Mouse (Mus musculus) heart, embryonic 10.5 days (tissue): Measurements from ENCODE around the gene Gm13030. TPM values are rescaled to one million over a fixed set of nuclear protein-coding genes. Genes with fewer than 3 reads are reported as not detected.
A peak's percentile ranks its signal among the peaks of the same experiment; 100 is the strongest.
"Not testable (repeated sequence)": the region's sequence is repeated elsewhere in the genome, so short reads cannot be mapped to it uniquely, and the experiment has no call there.

Experiments
- DNase-seq: peaks from one replicate; pipeline ENCODE4 v3.0.0-alpha.2; 2017; ENCODE audit warnings: low spot score
- H3K27ac ChIP-seq: fragments of 300-500 bp; sonication (generic); 2 replicates; pipeline ENCODE4 v1.5.1; 2016; ENCODE audit warnings: mild to moderate bottlenecking
- H3K27me3 ChIP-seq: fragments of 300-500 bp; sonication (generic); 2 replicates; pipeline ENCODE4 v1.6.1; 2016; ENCODE audit warnings: mild to moderate bottlenecking; ENCODE audit not compliant: poor library complexity, insufficient read depth, severe bottlenecking
- H3K36me3 ChIP-seq: fragments of 300-500 bp; sonication (generic); 2 replicates; pipeline ENCODE4 v1.6.1; 2016; ENCODE audit warnings: mild to moderate bottlenecking, moderate library complexity
- H3K4me1 ChIP-seq: fragments of 300-500 bp; sonication (generic); 2 replicates; pipeline ENCODE4 v1.6.1; 2016; ENCODE audit warnings: mild to moderate bottlenecking
- H3K4me3 ChIP-seq: fragments of 300-500 bp; sonication (generic); 2 replicates; pipeline ENCODE4 v1.5.1; 2016; ENCODE audit warnings: mild to moderate bottlenecking, moderate library complexity
- H3K9me3 ChIP-seq: fragments of 300-500 bp; sonication (generic); 2 replicates; pipeline ENCODE4 v1.6.1; 2016; ENCODE audit warnings: mild to moderate bottlenecking, moderate library complexity
- WGBS: fragments of 180-500 bp; shearing (Covaris S2); methylation state at CpG from one replicate; pipeline ENCODE4 v1.1.7; 2016; 5-methylcytosine and 5-hydroxymethylcytosine counted together
- polyA plus RNA-seq: library from polyadenylated mRNA; unstranded; fragments of >200 nt; fragmentation: Nextera tagmentation; extraction: Ambion mirVana; gene quantifications from 2 replicates; pipeline ENCODE4 v1.2.1, GENCODE M21; 2016

Gene Gm13030
- not detected in 2 replicates for polyA plus RNA-seq

DNA sequence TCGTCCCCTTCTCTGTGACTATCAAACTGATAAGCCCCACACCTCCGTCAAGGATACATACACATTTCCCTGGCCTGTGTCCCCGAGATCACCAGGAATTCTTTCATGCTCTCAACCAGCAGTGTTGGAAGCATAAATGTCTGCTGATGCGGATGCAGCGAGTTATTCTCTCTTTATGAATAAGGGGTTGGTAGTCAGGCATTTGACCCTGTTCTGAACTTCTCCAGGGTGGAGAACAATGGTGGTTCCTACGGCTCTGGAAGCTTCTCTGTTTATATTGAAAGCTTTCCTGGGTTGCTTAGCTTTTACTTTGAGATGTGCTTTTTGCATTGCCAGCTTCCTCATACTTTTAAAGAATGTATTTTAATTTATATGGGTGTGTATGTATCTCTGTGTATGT lies at the start of gene Gm13030:
Gm13030 (minus strand) TSS at position 101 of the 400 bp plus-strand sequence.
- no peak within 1 kb of the TSS for H3K27ac ChIP-seq
- no peak for DNase-seq
- H3K4me1 ChIP-seq: peaks cover 8% of the 10 kb centered on the region
- H3K9me3 ChIP-seq: no peaks in the 10 kb centered on the region
- 82% methylated on average over 6 of the region's 6 CpGs for WGBS
- no peaks in the 10 kb centered on the region; the same call in 1 of the 2 replicates for H3K27me3 ChIP-seq
- H3K4me3 ChIP-seq: no peak within 1 kb of the TSS
- H3K36me3 ChIP-seq: no peaks in the 10 kb centered on the region

DNA sequence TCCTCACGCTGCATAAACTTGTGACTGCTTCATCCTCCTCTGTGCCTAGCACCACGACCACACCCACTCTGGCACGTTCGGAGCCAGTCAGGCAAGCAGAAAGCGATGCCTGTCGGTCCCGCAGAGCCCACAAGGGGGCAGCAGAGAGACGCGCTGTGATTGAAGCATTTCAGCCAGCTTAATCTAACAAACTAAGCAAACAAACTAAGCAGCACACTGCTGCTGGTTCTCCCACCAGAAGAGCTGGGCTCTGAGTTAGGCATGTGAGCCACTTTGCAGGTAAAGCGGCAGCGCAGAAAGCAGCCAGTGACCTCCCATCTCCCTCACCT lies 48.3 kb upstream of the Gm13030 start:
- 1% methylated on average over 11 of the region's 11 CpGs for WGBS
- Histone ChIP-seq H3K9me3 (no peaks in the 10 kb centered on the region), H3K4me1 (0 out of 2 replicates have a peak, but pooled peaks cover 4% of the 10 kb centered on the region), H3K27ac (no peak overlapping the region), H3K36me3 (no peaks in the 10 kb centered on the region), H3K27me3 (peaks cover 16% of the 10 kb centered on the region; the same call in 1 of the 2 replicates), H3K4me3 (peak overlapping the region; percentile 20; the same call in 1 of the 2 replicates)
- peak; percentile 92 for DNase-seq

- Histone ChIP-seq H3K4me3 (peak overlapping the region; percentile 20; the same call in 1 of the 2 replicates), H3K27me3 (peaks cover 16% of the 10 kb centered on the region; the same call in 1 of the 2 replicates), H3K27ac (no peak overlapping the region), H3K36me3 (no peaks in the 10 kb centered on the region), H3K9me3 (no peaks in the 10 kb centered on the region), H3K4me1 (0 out of 2 replicates have a peak, but pooled peaks cover 4% of the 10 kb centered on the region)
- WGBS: 35% methylated on average over 20 of the region's 20 CpGs
- DNase-seq: no peak
Observed at GRCm38 (mm10) chr4:138921254-138922130, 47.7 kb upstream of the Gm13030 start.

DNA sequence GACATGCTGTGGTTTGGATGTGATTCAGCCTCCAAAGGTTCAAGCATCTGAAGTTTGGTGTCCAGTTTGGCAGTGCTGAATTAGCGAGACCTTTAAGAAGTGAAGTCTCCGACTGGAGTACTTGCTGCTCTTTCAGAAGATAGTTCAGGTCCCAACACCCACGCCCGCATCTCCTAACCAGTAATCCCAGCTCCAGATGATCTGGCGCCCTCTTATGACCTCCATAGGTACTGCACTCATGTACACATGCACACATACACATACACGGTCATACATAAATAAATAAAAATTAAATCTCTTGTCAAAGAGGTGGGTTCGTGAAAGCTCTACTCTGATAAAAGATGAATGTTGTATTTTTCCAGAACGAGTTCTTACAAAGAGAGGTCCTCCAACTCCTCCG lies 43.5 kb upstream of the Gm13030 start:
- H3K9me3 ChIP-seq: no peaks in the 10 kb centered on the region
- H3K27me3 ChIP-seq: peaks cover 10% of the 10 kb centered on the region; the same call in 1 of the 2 replicates
- H3K4me1 ChIP-seq: peaks cover 12% of the 10 kb centered on the region; the same call in 1 of the 2 replicates
- H3K4me3 ChIP-seq: no peak overlapping the region
- no peak for DNase-seq
- H3K27ac ChIP-seq: no peak overlapping the region
- 80% methylated on average over 9 of the region's 9 CpGs for WGBS
- no peaks in the 10 kb centered on the region for H3K36me3 ChIP-seq

GRCm38 (mm10) chr4:138913797-138914196 lies 40.0 kb upstream of the Gm13030 start, which contains the start of gene Otud3:
Gene Otud3, minus strand, starts transcription at chr4:138913945.
- Histone ChIP-seq H3K27me3 (no peaks in the 10 kb centered on the region), H3K4me3 (peak within 1 kb of the TSS; percentile 97), H3K9me3 (no peaks in the 10 kb centered on the region), H3K4me1 (peaks cover 9% of the 10 kb centered on the region; the same call in 1 of the 2 replicates), H3K36me3 (peaks cover 11% of the 10 kb centered on the region; the same call in 1 of the 2 replicates), H3K27ac (peak within 1 kb of the TSS; percentile 89)
- peak; percentile 95 for DNase-seq
- under 1% methylated on average over 39 of the region's 39 CpGs for WGBS

- peaks cover 9% of the 10 kb centered on the region; the same call in 1 of the 2 replicates for H3K4me1 ChIP-seq
- H3K4me3 ChIP-seq: peak overlapping the region; percentile 97
- H3K27ac ChIP-seq: peak overlapping the region; percentile 89
- H3K27me3 ChIP-seq: no peaks in the 10 kb centered on the region
- no peaks in the 10 kb centered on the region for H3K9me3 ChIP-seq
- 1% methylated on average over 52 of the region's 52 CpGs for WGBS
- DNase-seq: peak; percentile 78
- peaks cover 12% of the 10 kb centered on the region; the same call in 1 of the 2 replicates for H3K36me3 ChIP-seq
Observed at GRCm38 (mm10) chr4:138913141-138913787, 39.5 kb upstream of the Gm13030 start.

DNA sequence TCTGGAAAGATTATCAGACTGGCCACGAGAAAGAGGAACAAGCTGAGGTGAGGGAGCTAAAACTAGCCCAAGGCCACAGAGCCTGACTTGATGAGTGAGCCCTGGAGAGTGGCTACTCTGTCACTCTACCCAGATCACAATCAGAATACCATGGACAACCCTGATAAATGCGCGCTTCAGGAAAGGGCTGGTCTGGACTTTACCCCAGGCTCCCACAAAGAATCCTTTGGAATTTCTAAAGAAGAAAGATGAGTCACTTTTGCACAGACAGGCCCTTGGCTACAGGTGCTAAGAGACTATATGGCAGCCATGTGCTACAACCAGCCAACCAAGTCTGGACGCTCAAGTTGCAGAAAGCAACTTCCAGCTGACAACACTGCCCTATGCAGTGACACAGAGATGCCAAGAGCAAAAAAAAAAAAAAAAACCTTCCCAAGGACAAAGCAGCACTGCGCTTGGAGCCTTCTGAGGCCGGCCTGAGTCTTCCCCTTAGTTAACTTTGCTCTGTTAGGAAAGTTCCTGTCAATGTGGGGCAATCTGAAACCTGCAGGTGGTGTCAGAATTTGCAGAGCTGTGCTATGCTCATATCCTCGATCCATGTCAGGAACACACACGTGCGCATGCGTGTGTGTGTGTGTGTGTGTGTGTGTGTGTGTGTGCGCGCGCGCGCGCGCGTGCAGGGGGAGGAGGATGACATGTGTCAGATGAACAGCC lies 32.0 kb upstream of the Gm13030 start:
- Histone ChIP-seq H3K27ac (no peak overlapping the region), H3K36me3 (peaks cover 60% of the 10 kb centered on the region), H3K4me3 (no peak overlapping the region), H3K27me3 (no peaks in the 10 kb centered on the region), H3K4me1 (no peaks in the 10 kb centered on the region), H3K9me3 (no peaks in the 10 kb centered on the region)
- DNase-seq: no peak
- 91% methylated on average over 18 of the region's 18 CpGs for whole genome bisulfite sequencing

DNA sequence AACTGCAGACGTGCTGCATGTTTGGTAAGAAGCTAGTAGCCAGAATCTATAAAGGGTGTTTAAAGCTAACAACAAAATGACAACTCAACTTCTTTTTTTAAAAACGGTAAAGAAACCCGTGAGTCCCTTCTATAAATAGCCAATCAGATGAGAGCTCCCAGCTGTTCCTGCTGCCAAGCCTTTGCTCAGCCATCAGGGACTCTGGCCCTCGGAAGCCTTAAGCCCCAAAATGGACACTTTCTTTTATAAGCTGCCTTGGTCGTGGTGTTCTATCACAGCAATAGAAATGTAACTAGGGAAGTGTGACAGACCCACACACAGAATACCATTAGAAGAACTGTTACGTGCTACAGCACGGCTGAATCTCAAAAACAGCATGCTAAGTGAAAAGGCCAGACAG lies 25.6 kb upstream of the Gm13030 start:
- WGBS: 70% methylated on average over 7 of the region's 7 CpGs
- H3K36me3 ChIP-seq: peaks cover 75% of the 10 kb centered on the region

DNA sequence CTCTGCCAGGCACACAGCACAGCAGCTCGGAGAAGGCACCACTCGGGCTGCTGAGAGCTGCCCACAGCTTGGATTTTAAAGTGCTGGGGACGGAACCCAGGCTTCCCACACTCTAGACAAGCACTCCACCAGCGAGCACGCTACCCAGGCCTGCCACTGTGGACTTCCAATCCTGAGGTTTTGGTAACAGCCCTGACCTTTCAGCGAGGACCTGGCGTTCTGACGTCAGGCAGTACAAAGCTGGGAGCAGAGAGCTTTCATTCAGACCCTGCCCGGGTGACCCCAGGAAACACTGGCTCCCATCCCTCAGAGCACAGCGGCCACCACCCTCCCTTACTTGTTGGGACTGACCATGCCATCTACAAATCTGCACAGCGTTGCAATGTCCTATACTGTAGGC lies 20.0 kb upstream of the Gm13030 start:
- not testable (repeated sequence) for DNase-seq, H3K4me1 ChIP-seq, H3K27me3 ChIP-seq, H3K9me3 ChIP-seq, H3K27ac ChIP-seq, H3K4me3 ChIP-seq
- H3K36me3 ChIP-seq: peaks cover 49% of the 10 kb centered on the region
- WGBS: 86% methylated on average over 11 of the region's 11 CpGs

More for the DNA sequence above, 25.6 kb upstream of the Gm13030 start:
- no peaks in the 10 kb centered on the region for H3K27me3 ChIP-seq
- H3K4me1 ChIP-seq: no peaks in the 10 kb centered on the region
- DNase-seq: no peak
- no peaks in the 10 kb centered on the region for H3K9me3 ChIP-seq
- H3K27ac ChIP-seq: no peak overlapping the region
- no peak overlapping the region for H3K4me3 ChIP-seq

- no peak overlapping the region for H3K4me3 ChIP-seq
- no peaks in the 10 kb centered on the region for H3K9me3 ChIP-seq
- H3K27me3 ChIP-seq: peaks cover 7% of the 10 kb centered on the region
- peaks cover 39% of the 10 kb centered on the region for H3K36me3 ChIP-seq
- no peak for DNase-seq
- H3K27ac ChIP-seq: no peak overlapping the region
- 86% methylated on average over 6 of the region's 6 CpGs for WGBS
- H3K4me1 ChIP-seq: no peaks in the 10 kb centered on the region
Observed at GRCm38 (mm10) chr4:138892655-138893054, 18.9 kb upstream of the Gm13030 start.

DNA sequence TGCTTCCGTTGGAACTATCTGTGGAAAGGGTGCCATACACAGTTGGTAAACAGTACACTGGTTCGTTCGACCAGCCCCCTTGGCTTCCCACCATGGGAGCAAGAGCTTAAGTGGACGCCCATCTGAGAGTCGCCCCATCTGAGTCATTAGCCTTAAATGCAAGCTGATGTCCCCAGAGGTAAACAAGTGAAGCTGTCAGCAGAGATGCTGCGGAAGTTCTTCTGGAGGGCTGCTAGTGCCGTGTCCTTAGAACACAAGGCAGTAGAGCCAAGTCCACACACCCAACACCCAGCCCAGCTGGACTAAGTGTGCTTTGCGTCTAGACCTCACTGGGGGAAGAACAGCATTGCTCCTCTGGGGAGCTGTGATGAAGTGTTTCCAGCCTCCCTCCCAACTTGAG lies 15.9 kb upstream of the Gm13030 start:
- Histone ChIP-seq H3K36me3 (peaks cover 15% of the 10 kb centered on the region), H3K9me3 (no peaks in the 10 kb centered on the region), H3K4me1 (no peaks in the 10 kb centered on the region), H3K27ac (no peak overlapping the region), H3K4me3 (no peak overlapping the region), H3K27me3 (peaks cover 8% of the 10 kb centered on the region)
- 74% methylated on average over 8 of the region's 8 CpGs for WGBS
- DNase-seq: no peak

DNA sequence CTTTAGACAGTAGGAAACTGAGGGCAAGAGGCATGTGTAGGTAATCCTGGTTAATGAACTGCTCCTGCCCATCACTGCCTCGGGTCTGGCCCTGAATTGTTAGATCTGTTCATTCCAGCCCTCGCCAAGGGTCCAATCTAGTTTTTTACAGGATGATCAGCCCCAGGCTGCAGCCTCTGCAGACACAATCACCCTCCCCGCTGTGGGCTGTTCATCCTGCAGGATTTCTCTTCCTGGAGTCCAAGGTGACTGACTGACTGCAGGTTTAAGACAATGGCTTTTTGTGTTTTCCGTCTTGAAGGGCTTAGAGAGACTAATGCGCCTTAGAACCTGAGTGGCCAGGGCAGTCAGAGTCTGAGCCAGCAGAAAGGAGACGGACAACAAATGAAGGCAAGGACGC lies 15.4 kb upstream of the Gm13030 start:
- Histone ChIP-seq H3K4me1 (no peaks in the 10 kb centered on the region), H3K27ac (no peak overlapping the region), H3K27me3 (peaks cover 8% of the 10 kb centered on the region), H3K4me3 (no peak overlapping the region), H3K36me3 (peaks cover 13% of the 10 kb centered on the region), H3K9me3 (no peaks in the 10 kb centered on the region)
- no peak for DNase-seq
- WGBS: 64% methylated on average over 7 of the region's 7 CpGs
